Mouse (Mus musculus): Measurements from ENCODE around the gene Sesn3. TPM values are rescaled to one million over a fixed set of nuclear protein-coding genes. Genes with fewer than 3 reads are reported as not detected.

Gene Sesn3
- polyA plus RNA-seq, 1 experiment, result 36.7 TPM

- Histone ChIP-seq H3K27ac (ENCODE audit: insufficient read depth, low read length) (no peak overlapping the region), H3K4me3 (ENCODE audit: insufficient read depth, low read length) (no peak overlapping the region), H3K4me1 (ENCODE audit: control insufficient read depth, insufficient read depth, low read length) (peaks cover 4% of the 10 kb centered on the region; the same call in 1 of the 2 replicates)
- TF ChIP-seq CTCF (IDR thresholded peaks at IDR 0.05; ENCODE audit: extremely low read depth, insufficient read depth, low read length) (no peak), POLR2A (IDR thresholded peaks at IDR 0.05; ENCODE audit: extremely low read depth, insufficient read depth, low read length) (no peak)
Measured at GRCm38 (mm10) chr9:14364719-14365118, 89.9 kb downstream of the Sesn3 start.

- H3K4me3 ChIP-seq (ENCODE audit: insufficient read depth, low read length), result no peak overlapping the region
- H3K27ac ChIP-seq (ENCODE audit: insufficient read depth, low read length), result peak overlapping the region; percentile 74; the same call in 1 of the 2 replicates
- peaks cover 4% of the 10 kb centered on the region; the same call in 1 of the 2 replicates for H3K4me1 ChIP-seq (ENCODE audit: control insufficient read depth, insufficient read depth, low read length)
- TF ChIP-seq CTCF (IDR thresholded peaks at IDR 0.05; ENCODE audit: extremely low read depth, insufficient read depth, low read length), result no peak
- TF ChIP-seq POLR2A (IDR thresholded peaks at IDR 0.05; ENCODE audit: extremely low read depth, insufficient read depth, low read length), result no peak
Measured at GRCm38 (mm10) chr9:14365481-14366125, 90.7 kb downstream of the Sesn3 start.

GRCm38 (mm10) chr9:14367850-14368249 lies 93.0 kb downstream of the Sesn3 start:
- Histone ChIP-seq H3K4me3 (ENCODE audit: insufficient read depth, low read length) (no peak overlapping the region), H3K4me1 (ENCODE audit: control insufficient read depth, insufficient read depth, low read length) (peaks cover 4% of the 10 kb centered on the region; the same call in 1 of the 2 replicates), H3K27ac (ENCODE audit: insufficient read depth, low read length) (no peak overlapping the region)
- no peak for TF ChIP-seq POLR2A (IDR thresholded peaks at IDR 0.05; ENCODE audit: extremely low read depth, insufficient read depth, low read length)
- no peak for TF ChIP-seq CTCF (IDR thresholded peaks at IDR 0.05; ENCODE audit: extremely low read depth, insufficient read depth, low read length)

GRCm38 (mm10) chr9:14369271-14369670 lies 94.4 kb downstream of the Sesn3 start:
- no peak overlapping the region for H3K4me3 ChIP-seq (ENCODE audit: insufficient read depth, low read length)
- no peak for TF ChIP-seq CTCF (IDR thresholded peaks at IDR 0.05; ENCODE audit: extremely low read depth, insufficient read depth, low read length)
- no peak for TF ChIP-seq POLR2A (IDR thresholded peaks at IDR 0.05; ENCODE audit: extremely low read depth, insufficient read depth, low read length)
- H3K27ac ChIP-seq (ENCODE audit: insufficient read depth, low read length), result no peak overlapping the region
- peaks cover 4% of the 10 kb centered on the region; the same call in 1 of the 2 replicates for H3K4me1 ChIP-seq (ENCODE audit: control insufficient read depth, insufficient read depth, low read length)

- TF ChIP-seq CTCF (IDR thresholded peaks at IDR 0.05; ENCODE audit: extremely low read depth, insufficient read depth, low read length), result no peak
- no peak overlapping the region for H3K27ac ChIP-seq (ENCODE audit: insufficient read depth, low read length)
- no peak overlapping the region for H3K4me3 ChIP-seq (ENCODE audit: insufficient read depth, low read length)
- no peaks in the 10 kb centered on the region; the same call in 1 of the 2 replicates for H3K4me1 ChIP-seq (ENCODE audit: control insufficient read depth, insufficient read depth, low read length)
Measured at GRCm38 (mm10) chr9:14372440-14372839, 97.6 kb downstream of the Sesn3 start.

GRCm38 (mm10) chr9:14376149-14376548 lies 101.3 kb downstream of the Sesn3 start:
- no peak overlapping the region for H3K27ac ChIP-seq (ENCODE audit: insufficient read depth, low read length)
- no peak overlapping the region for H3K4me3 ChIP-seq (ENCODE audit: insufficient read depth, low read length)
- TF ChIP-seq POLR2A (IDR thresholded peaks at IDR 0.05; ENCODE audit: extremely low read depth, insufficient read depth, low read length) (no peak), CTCF (IDR thresholded peaks at IDR 0.05; ENCODE audit: extremely low read depth, insufficient read depth, low read length) (no peak)
- peaks cover 2% of the 10 kb centered on the region; the same call in 1 of the 2 replicates for H3K4me1 ChIP-seq (ENCODE audit: control insufficient read depth, insufficient read depth, low read length)

GRCm38 (mm10) chr9:14378151-14378550 lies 103.3 kb downstream of the Sesn3 start:
- TF ChIP-seq POLR2A (IDR thresholded peaks at IDR 0.05; ENCODE audit: extremely low read depth, insufficient read depth, low read length) (no peak), CTCF (IDR thresholded peaks at IDR 0.05; ENCODE audit: extremely low read depth, insufficient read depth, low read length) (no peak)
- Histone ChIP-seq H3K4me1 (ENCODE audit: control insufficient read depth, insufficient read depth, low read length) (peaks cover 5% of the 10 kb centered on the region; the same call in 1 of the 2 replicates), H3K4me3 (ENCODE audit: insufficient read depth, low read length) (no peak overlapping the region), H3K27ac (ENCODE audit: insufficient read depth, low read length) (no peak overlapping the region)

GRCm38 (mm10) chr9:14379769-14380385 lies 105.0 kb downstream of the Sesn3 start:
- H3K4me3 ChIP-seq (ENCODE audit: insufficient read depth, low read length), result peak overlapping the region; percentile 69
- TF ChIP-seq POLR2A (IDR thresholded peaks at IDR 0.05; ENCODE audit: extremely low read depth, insufficient read depth, low read length) (no peak), CTCF (IDR thresholded peaks at IDR 0.05; ENCODE audit: extremely low read depth, insufficient read depth, low read length) (no peak)
- peaks cover 5% of the 10 kb centered on the region; the same call in 1 of the 2 replicates for H3K4me1 ChIP-seq (ENCODE audit: control insufficient read depth, insufficient read depth, low read length)
- H3K27ac ChIP-seq (ENCODE audit: insufficient read depth, low read length), result peak overlapping the region; percentile 79; the same call in 1 of the 2 replicates

- TF ChIP-seq CTCF (IDR thresholded peaks at IDR 0.05; ENCODE audit: extremely low read depth, insufficient read depth, low read length), result no peak
- peak; percentile 38 for TF ChIP-seq POLR2A (IDR thresholded peaks at IDR 0.05; ENCODE audit: extremely low read depth, insufficient read depth, low read length)
- peaks cover 5% of the 10 kb centered on the region; the same call in 1 of the 2 replicates for H3K4me1 ChIP-seq (ENCODE audit: control insufficient read depth, insufficient read depth, low read length)
- H3K4me3 ChIP-seq (ENCODE audit: insufficient read depth, low read length), result peak overlapping the region; percentile 69
- H3K27ac ChIP-seq (ENCODE audit: insufficient read depth, low read length), result peak overlapping the region; percentile 79
Measured at GRCm38 (mm10) chr9:14380386-14381285, 105.8 kb downstream of the Sesn3 start.

Data from cortical plate, adult 2 months (tissue).